Mouse (Mus musculus) liver, embryonic 12.5 days (tissue): Measurements from ENCODE around the gene Olfr410. TPM values are rescaled to one million over a fixed set of nuclear protein-coding genes. Genes with fewer than 3 reads are reported as not detected.

ENCODE experiments used
- polyA plus RNA-seq: library from polyadenylated mRNA; unstranded; fragments of >200 nt; fragmentation: Nextera tagmentation; extraction: Ambion mirVana; gene quantifications from 2 replicates; pipeline ENCODE4 v1.2.1, GENCODE M21; 2016

Olfr410 gene
- polyA plus RNA-seq, 1 experiment from 2014 or later, result not detected

Other genes with a start within 250 kb of the Olfr410 start
- not detected in 2 replicates for gene Olfr401, start 224.3 kb downstream of the Olfr410 start, polyA plus RNA-seq
- not detected in 2 replicates for gene Olfr402, start 184.5 kb downstream of the Olfr410 start, polyA plus RNA-seq
- gene Olfr403, start 151.8 kb downstream of the Olfr410 start, polyA plus RNA-seq, result not detected in 2 replicates
- gene Olfr43, start 126.7 kb downstream of the Olfr410 start, polyA plus RNA-seq, result not detected in 2 replicates
- gene Olfr406, start 78.2 kb downstream of the Olfr410 start, polyA plus RNA-seq, result not detected in 2 replicates
- gene Olfr59, start 54.3 kb downstream of the Olfr410 start, polyA plus RNA-seq, result not detected in 2 replicates
- gene Olfr411, start 14.6 kb upstream of the Olfr410 start, polyA plus RNA-seq, result not detected in 2 replicates
- gene Olfr412, start 24.0 kb upstream of the Olfr410 start, polyA plus RNA-seq, result not detected in 2 replicates